Mouse (Mus musculus) stomach, embryonic 14.5 days (tissue): ENCODE data around the gene Ripor2. TPM values are rescaled to one million over a fixed set of nuclear protein-coding genes. Genes with fewer than 3 reads are reported as not detected.

ENCODE experiments used
- ATAC-seq: fragments of 200-750 bp; cut with Nextera tagmentation; 2 replicates; pipeline ENCODE4 v1.8.0; 2017; ENCODE audit warnings: low read depth, moderate TSS enrichment; ENCODE audit not compliant: insufficient number of reproducible peaks, insufficient read depth, low FRiP score
- H3K27ac ChIP-seq: fragments of 300-500 bp; sonication (generic); 2 replicates; pipeline ENCODE4 v1.5.1; 2014; ENCODE audit warnings: mild to moderate bottlenecking, low read length, moderate library complexity, mixed read lengths
- H3K27me3 ChIP-seq: fragments of 300-500 bp; sonication (generic); 2 replicates; pipeline ENCODE4 v1.6.1; 2014; ENCODE audit warnings: low read length, control low read depth, mixed read lengths; ENCODE audit not compliant: control insufficient read depth, insufficient read depth
- H3K36me3 ChIP-seq: fragments of 300-500 bp; sonication (generic); 2 replicates; pipeline ENCODE4 v1.6.1; 2014; ENCODE audit warnings: mild to moderate bottlenecking, control low read depth, low read length, moderate library complexity, mixed read lengths; ENCODE audit not compliant: control insufficient read depth, insufficient read depth
- H3K4me1 ChIP-seq: fragments of 300-500 bp; sonication (generic); 2 replicates; pipeline ENCODE4 v1.6.1; 2014; ENCODE audit warnings: low read length, control low read depth, mixed read lengths; ENCODE audit not compliant: control insufficient read depth, insufficient read depth
- H3K4me2 ChIP-seq: fragments of 300-500 bp; sonication (generic); replicated peaks from 2 replicates; pipeline ENCODE4 v1.6.1; 2014; ENCODE audit warnings: low read depth, low read length, control low read depth
- H3K4me3 ChIP-seq: fragments of 300-500 bp; sonication (generic); 2 replicates; pipeline ENCODE4 v1.5.1; 2014; ENCODE audit warnings: low read depth, low read length, control low read depth
- H3K9ac ChIP-seq: fragments of 300-500 bp; sonication (generic); replicated peaks from 2 replicates; pipeline ENCODE4 v1.6.1; 2014; ENCODE audit warnings: low read depth, mild to moderate bottlenecking, control low read depth, low read length, moderate library complexity, mixed read lengths
- H3K9me3 ChIP-seq: fragments of 300-500 bp; sonication (generic); 2 replicates; pipeline ENCODE4 v1.6.1; 2016; ENCODE audit warnings: low read depth, low read length, control low read depth; ENCODE audit not compliant: control insufficient read depth
- WGBS: fragments of 180-500 bp; shearing (Covaris S2); extraction: QIAGEN DNeasy Blood & Tissue Kit; methylation state at CpG from one replicate; pipeline ENCODE4 v1.1.7; 2014; 5-methylcytosine and 5-hydroxymethylcytosine counted together
- polyA plus RNA-seq: library from polyadenylated mRNA; unstranded; fragments of >200 nt; fragmentation: Nextera tagmentation; extraction: Ambion mirVana; gene quantifications from 2 replicates; pipeline ENCODE4 v1.2.1, GENCODE M21; 2014

Gene Ripor2
- 2.3 and 2.6 TPM in 2 replicates for polyA plus RNA-seq

GRCm38 (mm10) chr13:24581833-24582232 is at the start of gene Ripor2:
Ripor2 (plus strand) TSS chr13:24582189.
- H3K9ac ChIP-seq = no peak within 1 kb of the TSS
- no peaks in the 10 kb centered on the region for H3K36me3 ChIP-seq
- whole genome bisulfite sequencing = 76% methylated on average over 10 of the region's 10 CpGs
- H3K9me3 ChIP-seq = no peaks in the 10 kb centered on the region
- no peaks in the 10 kb centered on the region for H3K4me1 ChIP-seq
- no peak for ATAC-seq
- H3K27ac ChIP-seq = no peak within 1 kb of the TSS
- H3K4me3 ChIP-seq = no peak within 1 kb of the TSS
- no peaks in the 10 kb centered on the region for H3K27me3 ChIP-seq
- H3K4me2 ChIP-seq = no peak within 1 kb of the TSS

GRCm38 (mm10) chr13:24536531-24537167 is 45.3 kb upstream of the Ripor2 start:
- Histone ChIP-seq H3K9me3 (no peaks in the 10 kb centered on the region), H3K27me3 (no peaks in the 10 kb centered on the region), H3K9ac (no peak overlapping the region), H3K4me2 (no peak overlapping the region), H3K36me3 (no peaks in the 10 kb centered on the region), H3K4me1 (no peaks in the 10 kb centered on the region), H3K27ac (no peak overlapping the region), H3K4me3 (no peak overlapping the region)
- WGBS = 77% methylated on average over 6 of the region's 6 CpGs
- no peak for ATAC-seq

GRCm38 (mm10) chr13:24538012-24538411 is 44.0 kb upstream of the Ripor2 start:
- Histone ChIP-seq H3K27ac (no peak overlapping the region), H3K4me1 (no peaks in the 10 kb centered on the region), H3K9ac (no peak overlapping the region), H3K4me3 (no peak overlapping the region), H3K27me3 (no peaks in the 10 kb centered on the region), H3K9me3 (no peaks in the 10 kb centered on the region), H3K36me3 (no peaks in the 10 kb centered on the region), H3K4me2 (no peak overlapping the region)
- WGBS = 89% methylated on average over 2 of the region's 2 CpGs
- ATAC-seq = no peak

GRCm38 (mm10) chr13:24538941-24539340 is 43.0 kb upstream of the Ripor2 start:
- Histone ChIP-seq H3K36me3 (no peaks in the 10 kb centered on the region), H3K9me3 (no peaks in the 10 kb centered on the region), H3K4me3 (no peak overlapping the region), H3K9ac (no peak overlapping the region), H3K27ac (no peak overlapping the region), H3K4me1 (no peaks in the 10 kb centered on the region), H3K27me3 (no peaks in the 10 kb centered on the region), H3K4me2 (no peak overlapping the region)
- ATAC-seq = no peak
- WGBS = 64% methylated on average over 5 of the region's 5 CpGs

GRCm38 (mm10) chr13:24545677-24546076 is 36.3 kb upstream of the Ripor2 start:
- ATAC-seq = no peak
- Histone ChIP-seq H3K36me3 (no peaks in the 10 kb centered on the region), H3K4me3 (no peak overlapping the region), H3K9ac (no peak overlapping the region), H3K4me1 (no peaks in the 10 kb centered on the region), H3K4me2 (no peak overlapping the region), H3K9me3 (no peaks in the 10 kb centered on the region), H3K27ac (no peak overlapping the region), H3K27me3 (no peaks in the 10 kb centered on the region)
- 41% methylated on average over 1 of the region's 1 CpGs for WGBS

GRCm38 (mm10) chr13:24546801-24547459 is 35.1 kb upstream of the Ripor2 start:
- 82% methylated on average over 12 of the region's 12 CpGs for WGBS
- no peak overlapping the region for H3K4me3 ChIP-seq
- H3K9ac ChIP-seq = no peak overlapping the region

GRCm38 (mm10) chr13:24548911-24549310 is 33.1 kb upstream of the Ripor2 start:
- ATAC-seq = no peak
- Histone ChIP-seq H3K4me3 (no peak overlapping the region), H3K27ac (no peak overlapping the region), H3K9ac (no peak overlapping the region), H3K4me1 (no peaks in the 10 kb centered on the region), H3K4me2 (no peak overlapping the region), H3K36me3 (no peaks in the 10 kb centered on the region), H3K9me3 (no peaks in the 10 kb centered on the region), H3K27me3 (no peaks in the 10 kb centered on the region)

More at GRCm38 (mm10) chr13:24546801-24547459, 35.1 kb upstream of the Ripor2 start:
- Histone ChIP-seq H3K4me1 (no peaks in the 10 kb centered on the region), H3K9me3 (no peaks in the 10 kb centered on the region), H3K4me2 (no peak overlapping the region), H3K36me3 (no peaks in the 10 kb centered on the region), H3K27ac (no peak overlapping the region), H3K27me3 (no peaks in the 10 kb centered on the region)
- no peak for ATAC-seq

- Histone ChIP-seq H3K4me3 (no peak overlapping the region), H3K4me1 (no peaks in the 10 kb centered on the region), H3K9me3 (no peaks in the 10 kb centered on the region), H3K36me3 (no peaks in the 10 kb centered on the region), H3K27me3 (no peaks in the 10 kb centered on the region), H3K9ac (no peak overlapping the region), H3K4me2 (no peak overlapping the region), H3K27ac (no peak overlapping the region)
- 38% methylated on average over 12 of the region's 14 CpGs for whole genome bisulfite sequencing
- peak; percentile 56; the same call in 1 of the 2 replicates for ATAC-seq
Observed at GRCm38 (mm10) chr13:24551100-24551931, 30.7 kb upstream of the Ripor2 start.
